Mouse (Mus musculus): ENCODE measurements around the gene Bsph2. TPM values are rescaled to one million over a fixed set of nuclear protein-coding genes. Genes with fewer than 3 reads are reported as not detected.

The Bsph2 gene
- polyA plus RNA-seq (2014; fragmentation: Nextera tagmentation; extraction: Ambion mirVana), result not detected in 2 replicates

GRCm38 (mm10) chr7:13570967-13571366 lies at the start of gene Bsph2:
Gene Bsph2 (minus strand): TSS chr7:13571067.
- H3K4me2 ChIP-seq (ENCODE audit: low read length), result no peak within 1 kb of the TSS
- no peak within 1 kb of the TSS for H3K4me3 ChIP-seq (ENCODE audit: control insufficient read depth in 1 of 2, insufficient read depth in 1 of 2, low read depth in 1 of 2, low read length in 2 of 2)
- H3K9me3 ChIP-seq (ENCODE audit: control insufficient read depth, low read length), result peaks cover 8% of the 10 kb centered on the region; the same call in 1 of the 2 replicates
- no peaks in the 10 kb centered on the region for H3K27me3 ChIP-seq (ENCODE audit: control insufficient read depth, insufficient read depth, low read length)
- H3K36me3 ChIP-seq (ENCODE audit: control insufficient read depth, insufficient read depth, low read length), result no peaks in the 10 kb centered on the region
- H3K27ac ChIP-seq (replicated peaks in 1 of 2; ENCODE audit: control insufficient read depth in 1 of 2, insufficient read depth in 1 of 2, low read depth in 2 of 2, low read length in 2 of 2), result no peak within 1 kb of the TSS
- no peaks in the 10 kb centered on the region for H3K4me1 ChIP-seq (ENCODE audit: control insufficient read depth in 2 of 2, insufficient read depth in 2 of 2, low read length in 2 of 2)
- no peak for ATAC-seq (ENCODE audit: insufficient number of reproducible peaks, insufficient read depth, low FRiP score, low read depth)
- H3K9ac ChIP-seq (ENCODE audit: low read length), result no peak within 1 kb of the TSS

GRCm38 (mm10) chr7:13511539-13511938 lies 59.3 kb downstream of the Bsph2 start:
- no peaks in the 10 kb centered on the region for H3K4me1 ChIP-seq (ENCODE audit: control insufficient read depth in 2 of 2, insufficient read depth in 2 of 2, low read length in 2 of 2)
- no peak overlapping the region for H3K4me2 ChIP-seq (ENCODE audit: low read length)
- H3K27ac ChIP-seq (replicated peaks in 1 of 2; ENCODE audit: control insufficient read depth in 1 of 2, insufficient read depth in 1 of 2, low read depth in 2 of 2, low read length in 2 of 2), result no peak overlapping the region
- no peaks in the 10 kb centered on the region for H3K36me3 ChIP-seq (ENCODE audit: control insufficient read depth, insufficient read depth, low read length)
- no peak for ATAC-seq (ENCODE audit: insufficient number of reproducible peaks, insufficient read depth, low FRiP score, low read depth)
- H3K27me3 ChIP-seq (ENCODE audit: control insufficient read depth, insufficient read depth, low read length), result no peaks in the 10 kb centered on the region
- H3K9ac ChIP-seq (ENCODE audit: low read length), result no peak overlapping the region
- peaks cover 6% of the 10 kb centered on the region; the same call in 1 of the 2 replicates for H3K9me3 ChIP-seq (ENCODE audit: control insufficient read depth, low read length)
- WGBS, result 52% methylated on average over 1 of the region's 1 CpGs
- no peak overlapping the region for H3K4me3 ChIP-seq (ENCODE audit: control insufficient read depth in 1 of 2, insufficient read depth in 1 of 2, low read depth in 1 of 2, low read length in 2 of 2)

Other genes with a start within 250 kb of the Bsph2 start
- gene Pla2g4c, start 246.4 kb downstream of the Bsph2 start, polyA plus RNA-seq (2014; fragmentation: Nextera tagmentation; extraction: Ambion mirVana), result 0.38 and 0.55 TPM in 2 replicates
- not detected in 2 replicates for gene Cabp5, start 172.9 kb downstream of the Bsph2 start, polyA plus RNA-seq (2014; fragmentation: Nextera tagmentation; extraction: Ambion mirVana)
- gene Bsph1, start 120.2 kb downstream of the Bsph2 start, polyA plus RNA-seq (2014; fragmentation: Nextera tagmentation; extraction: Ambion mirVana), result not detected in 2 replicates
- gene Sult2a5, start 52.9 kb upstream of the Bsph2 start, polyA plus RNA-seq (2014; fragmentation: Nextera tagmentation; extraction: Ambion mirVana), result not detected in 2 replicates
- not detected in 2 replicates for gene Sult2a2, start 162.4 kb upstream of the Bsph2 start, polyA plus RNA-seq (2014; fragmentation: Nextera tagmentation; extraction: Ambion mirVana)

All from heart, embryonic 14.5 days (tissue).